Mouse (Mus musculus) urinary bladder, adult 18-20 months (tissue): ENCODE measurements around the gene Stx1b.

ENCODE experiments used
- DNase-seq, 2 experiments: peaks; one replicate each; pipeline ENCODE4 v3.0.0; 2022; ENCODE audit warnings: low spot score in 2 of 2, mixed read lengths in 2 of 2

The Stx1b gene

GRCm38 (mm10) chr7:127817053-127817452 is 7.3 kb downstream of the Stx1b start:
- DNase-seq, result no peak

GRCm38 (mm10) chr7:127815954-127816821 is 8.2 kb downstream of the Stx1b start:
- peak in 1 of 2 experiments; percentile 56 for DNase-seq

- no peak for DNase-seq
Observed at GRCm38 (mm10) chr7:127815116-127815665, 9.2 kb downstream of the Stx1b start.

- no peak for DNase-seq
Observed at GRCm38 (mm10) chr7:127814241-127814921, 10.0 kb downstream of the Stx1b start.

- no peak for DNase-seq
Observed at GRCm38 (mm10) chr7:127813821-127814220, 10.5 kb downstream of the Stx1b start.

GRCm38 (mm10) chr7:127812292-127812691 is 12.1 kb downstream of the Stx1b start:
- no peak for DNase-seq

- DNase-seq, result no peak
Observed at GRCm38 (mm10) chr7:127811240-127811639, 13.1 kb downstream of the Stx1b start.

- no peak for DNase-seq
Observed at GRCm38 (mm10) chr7:127810650-127811049, 13.7 kb downstream of the Stx1b start.

GRCm38 (mm10) chr7:127809846-127810245 is 14.5 kb downstream of the Stx1b start:
- no peak for DNase-seq

GRCm38 (mm10) chr7:127808821-127809220 is 15.5 kb downstream of the Stx1b start:
- DNase-seq, result no peak

GRCm38 (mm10) chr7:127802313-127802712 is 22.0 kb downstream of the Stx1b start:
- no peak for DNase-seq

GRCm38 (mm10) chr7:127801010-127801621 is 23.2 kb downstream of the Stx1b start:
- peak in 1 of 2 experiments; percentile 42 for DNase-seq

- DNase-seq, result peak; percentile 90 to 91
Observed at GRCm38 (mm10) chr7:127800435-127801009, 23.8 kb downstream of the Stx1b start, which contains the start of gene Hsd3b7. TSS of gene Hsd3b7 (plus strand) at chr7:127800604.

GRCm38 (mm10) chr7:127799738-127800137 is 24.6 kb downstream of the Stx1b start:
- DNase-seq, result no peak

GRCm38 (mm10) chr7:127799211-127799610 is 25.1 kb downstream of the Stx1b start:
- no peak for DNase-seq

GRCm38 (mm10) chr7:127798591-127798990 is 25.8 kb downstream of the Stx1b start:
- no peak for DNase-seq

GRCm38 (mm10) chr7:127797076-127797845 is 27.1 kb downstream of the Stx1b start:
- no peak for DNase-seq

GRCm38 (mm10) chr7:127785308-127785707 is 39.0 kb downstream of the Stx1b start, which contains the start of gene Gm49388:
TSS of gene Gm49388 (plus strand) at chr7:127785608.
- no peak for DNase-seq

- DNase-seq, result no peak
Observed at GRCm38 (mm10) chr7:127778350-127778749, 46.0 kb downstream of the Stx1b start.

GRCm38 (mm10) chr7:127777474-127778266 is 46.7 kb downstream of the Stx1b start:
- DNase-seq, result peak in 1 of 2 experiments; percentile 52
